Mouse (Mus musculus): ENCODE measurements around the gene Usp50. TPM values are rescaled to one million over a fixed set of nuclear protein-coding genes. Genes with fewer than 3 reads are reported as not detected.

Usp50 gene
- 0.98 and 1.3 TPM in 2 replicates for polyA plus RNA-seq (2012; rRNA removed)

GRCm38 (mm10) chr2:126783370-126783769, at the start of gene Usp50:
Usp50 (minus strand) TSS chr2:126783470.

GRCm38 (mm10) chr2:126706759-126707437, 76.4 kb downstream of the Usp50 start, which contains the start of gene Usp8:
Usp8 (plus strand) TSS chr2:126707328.

GRCm38 (mm10) chr2:126676122-126676515, 107.2 kb downstream of the Usp50 start, which contains the start of gene Gabpb1:
Gabpb1 (minus strand) TSS chr2:126676337.

Other genes with a start within 250 kb of the Usp50 start
- 12.0 and 12.4 TPM in 2 replicates for gene Slc27a2, start 231.1 kb downstream of the Usp50 start, polyA plus RNA-seq (2012; rRNA removed)
- 2.7 and 2.9 TPM in 2 replicates for gene Hdc, start 164.2 kb downstream of the Usp50 start, polyA plus RNA-seq (2012; rRNA removed)
- gene Gabpb1, start 107.1 kb downstream of the Usp50 start, polyA plus RNA-seq (2012; rRNA removed), result 35.1 TPM in 2 replicates
- gene Usp8, start 76.1 kb downstream of the Usp50 start, polyA plus RNA-seq (2012; rRNA removed), result 27.1 and 30.2 TPM in 2 replicates
- gene Trpm7, start 92.8 kb upstream of the Usp50 start, polyA plus RNA-seq (2012; rRNA removed), result 42.0 and 46.8 TPM in 2 replicates
- gene Sppl2a, start 149.8 kb upstream of the Usp50 start, polyA plus RNA-seq (2012; rRNA removed), result 30.8 and 31.7 TPM in 2 replicates
- gene Ap4e1, start 225.2 kb upstream of the Usp50 start, polyA plus RNA-seq (2012; rRNA removed), result 10.4 and 11.2 TPM in 2 replicates